Mouse (Mus musculus) natural killer cell, adult 2 months (primary cell): Measurements from ENCODE around the gene S100a9.

Source experiments
- DNase-seq, 2 experiments: peaks; one replicate each; pipeline ENCODE4 v3.0.0; 2022; ENCODE audit warnings: low spot score in 2 of 2

The S100a9 gene

GRCm38 (mm10) chr3:90695613-90696012 is at the start of gene S100a9:
TSS of gene S100a9 (minus strand) at chr3:90695721.
- no peak for DNase-seq

GRCm38 (mm10) chr3:90726606-90727005 is 31.1 kb upstream of the S100a9 start, which contains the start of gene Pglyrp4:
TSS of gene Pglyrp4 (plus strand) at chr3:90726906.
- no peak for DNase-seq

GRCm38 (mm10) chr3:90709591-90710460 is 14.3 kb upstream of the S100a9 start:
- peak; percentile 71 to 84 for DNase-seq

- peak in 1 of 2 experiments; percentile 23 for DNase-seq
These were observed 13.1 kb upstream of the S100a9 start for GRCm38 (mm10) chr3:90708523-90709202.

GRCm38 (mm10) chr3:90702244-90702643 is 6.7 kb upstream of the S100a9 start:
- no peak for DNase-seq

- no peak for DNase-seq
These were observed 2.0 kb downstream of the S100a9 start for GRCm38 (mm10) chr3:90693496-90693895.

GRCm38 (mm10) chr3:90686835-90687234 is 8.7 kb downstream of the S100a9 start:
- DNase-seq: no peak

GRCm38 (mm10) chr3:90683929-90684328 is 11.6 kb downstream of the S100a9 start:
- no peak for DNase-seq

GRCm38 (mm10) chr3:90678656-90679055 is 16.9 kb downstream of the S100a9 start:
- no peak for DNase-seq

- DNase-seq: no peak
These were observed 26.7 kb downstream of the S100a9 start, which contains the start of gene S100a8 for GRCm38 (mm10) chr3:90668846-90669245. TSS of gene S100a8 (plus strand) at chr3:90668978.

- no peak for DNase-seq
These were observed 31.3 kb downstream of the S100a9 start for GRCm38 (mm10) chr3:90664219-90664618.

GRCm38 (mm10) chr3:90659364-90660044 is 36.0 kb downstream of the S100a9 start:
- no peak for DNase-seq

- DNase-seq: no peak
These were observed 38.1 kb downstream of the S100a9 start for GRCm38 (mm10) chr3:90657405-90657804.

GRCm38 (mm10) chr3:90653717-90654116 is 41.8 kb downstream of the S100a9 start, which contains the start of gene S100a7a:
TSS of gene S100a7a (plus strand) at chr3:90654017.
- DNase-seq: no peak

- peak; percentile 19 to 44 for DNase-seq
These were observed 42.5 kb downstream of the S100a9 start for GRCm38 (mm10) chr3:90652878-90653508.

GRCm38 (mm10) chr3:90649832-90650231 is 45.7 kb downstream of the S100a9 start:
- DNase-seq: no peak

GRCm38 (mm10) chr3:90648981-90649380 is 46.5 kb downstream of the S100a9 start:
- no peak for DNase-seq

GRCm38 (mm10) chr3:90647291-90647690 is 48.2 kb downstream of the S100a9 start:
- no peak for DNase-seq

- peak; percentile 30 to 53 for DNase-seq
These were observed 51.3 kb downstream of the S100a9 start for GRCm38 (mm10) chr3:90644220-90644619.
